Mouse (Mus musculus) neural tube, embryonic 14.5 days (tissue): Measurements from ENCODE around the gene Mnt. TPM values are rescaled to one million over a fixed set of nuclear protein-coding genes. Genes with fewer than 3 reads are reported as not detected.

Source experiments
- ATAC-seq: fragments of 200-750 bp; cut with Nextera tagmentation; 2 replicates; pipeline ENCODE4 v1.8.0; 2017; ENCODE audit warnings: low read depth, mild to moderate bottlenecking, moderate TSS enrichment, moderate library complexity
- H3K27ac ChIP-seq: fragments of 300-500 bp; sonication (generic); 2 replicates; pipeline ENCODE4 v1.5.1; 2014; ENCODE audit warnings: low read depth, mild to moderate bottlenecking, control low read depth, low read length, moderate library complexity, mixed read lengths
- H3K27me3 ChIP-seq: fragments of 300-500 bp; sonication (generic); 2 replicates; pipeline ENCODE4 v1.6.1; 2014; ENCODE audit warnings: low read length; ENCODE audit not compliant: control insufficient read depth, insufficient read depth
- H3K36me3 ChIP-seq: fragments of 300-500 bp; sonication (generic); 2 replicates; pipeline ENCODE4 v1.6.1; 2014; ENCODE audit warnings: low read length, mixed read lengths; ENCODE audit not compliant: control insufficient read depth, insufficient read depth
- H3K4me1 ChIP-seq: fragments of 300-500 bp; sonication (generic); 2 replicates; pipeline ENCODE4 v1.6.1; 2014; ENCODE audit warnings: low read length; ENCODE audit not compliant: control insufficient read depth, insufficient read depth
- H3K4me2 ChIP-seq: fragments of 300-500 bp; sonication (generic); 2 replicates; pipeline ENCODE4 v1.6.1; 2014; ENCODE audit warnings: mild to moderate bottlenecking, low read depth, low read length, control low read depth
- H3K4me3 ChIP-seq: fragments of 300-500 bp; sonication (generic); 2 replicates; pipeline ENCODE4 v1.5.1; 2014; ENCODE audit warnings: low read depth, low read length, control low read depth, mixed read lengths
- H3K9ac ChIP-seq: fragments of 300-500 bp; sonication (generic); replicated peaks from 2 replicates; pipeline ENCODE4 v1.6.1; 2014; ENCODE audit warnings: low read depth, mild to moderate bottlenecking, control low read depth, low read length, mixed read lengths
- H3K9me3 ChIP-seq: fragments of 300-500 bp; sonication (generic); 2 replicates; pipeline ENCODE4 v1.6.1; 2016; ENCODE audit warnings: low read length; ENCODE audit not compliant: control insufficient read depth
- WGBS: fragments of 180-500 bp; shearing (Covaris S2); extraction: QIAGEN DNeasy Blood & Tissue Kit; methylation state at CpG from one replicate; pipeline ENCODE4 v1.1.7; 2014; 5-methylcytosine and 5-hydroxymethylcytosine counted together
- polyA plus RNA-seq: library from polyadenylated mRNA; unstranded; fragments of >200 nt; fragmentation: Nextera tagmentation; extraction: Ambion mirVana; gene quantifications from 2 replicates; pipeline ENCODE4 v1.2.1, GENCODE M21; 2014

The Mnt gene
- polyA plus RNA-seq, 1 experiment from 2014 or later = 7.6 TPM

DNA sequence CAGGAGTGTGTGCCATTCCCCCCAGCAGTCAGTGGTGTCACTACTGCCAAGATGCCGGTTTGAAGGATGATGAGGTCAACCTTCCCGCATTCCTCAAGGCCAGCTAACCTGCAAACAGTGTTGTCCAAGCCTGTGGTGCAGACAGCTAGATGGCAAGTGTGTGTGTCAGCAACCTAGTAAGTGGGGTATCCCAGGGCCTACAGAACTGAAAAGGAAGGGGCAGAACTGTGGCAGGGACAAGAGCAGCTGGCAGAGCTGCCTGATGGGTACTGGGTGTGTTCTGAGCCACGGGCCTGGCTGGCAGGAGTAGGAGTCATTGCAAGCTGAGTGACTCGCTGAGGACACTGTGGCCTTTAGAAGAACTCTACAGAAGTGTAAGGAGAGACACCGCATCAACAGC, 31.4 kb downstream of the Mnt start:
- Histone ChIP-seq H3K36me3 (peaks cover 10% of the 10 kb centered on the region), H3K4me2 (no peak overlapping the region), H3K9ac (no peak overlapping the region), H3K27me3 (no peaks in the 10 kb centered on the region), H3K27ac (no peak overlapping the region), H3K4me1 (no peaks in the 10 kb centered on the region), H3K4me3 (no peak overlapping the region), H3K9me3 (no peaks in the 10 kb centered on the region)
- no peak for ATAC-seq
- 94% methylated on average over 5 of the region's 5 CpGs for WGBS

GRCm38 (mm10) chr11:74863471-74863870, 32.8 kb downstream of the Mnt start:
- H3K27me3 ChIP-seq = no peaks in the 10 kb centered on the region
- no peak overlapping the region for H3K4me3 ChIP-seq
- H3K9me3 ChIP-seq = no peaks in the 10 kb centered on the region
- no peaks in the 10 kb centered on the region for H3K4me1 ChIP-seq
- no peak for ATAC-seq
- H3K4me2 ChIP-seq = no peak overlapping the region
- H3K9ac ChIP-seq = no peak overlapping the region
- H3K27ac ChIP-seq = no peak overlapping the region
- 36% methylated on average over 11 of the region's 11 CpGs for WGBS
- H3K36me3 ChIP-seq = peaks cover 12% of the 10 kb centered on the region

- no peak overlapping the region for H3K27ac ChIP-seq
- H3K27me3 ChIP-seq = no peaks in the 10 kb centered on the region
- 91% methylated on average over 9 of the region's 9 CpGs for WGBS
- no peak overlapping the region for H3K4me3 ChIP-seq
- H3K36me3 ChIP-seq = peaks cover 16% of the 10 kb centered on the region
- H3K4me1 ChIP-seq = peaks cover 5% of the 10 kb centered on the region; the same call in 1 of the 2 replicates
- H3K4me2 ChIP-seq = no peak overlapping the region
- ATAC-seq = no peak
- H3K9me3 ChIP-seq = no peaks in the 10 kb centered on the region
- no peak overlapping the region for H3K9ac ChIP-seq
Observed at GRCm38 (mm10) chr11:74864421-74864820, 33.7 kb downstream of the Mnt start.

GRCm38 (mm10) chr11:74865252-74865651, 34.5 kb downstream of the Mnt start:
- H3K27me3 ChIP-seq = no peaks in the 10 kb centered on the region
- no peak for ATAC-seq
- WGBS = 83% methylated on average over 9 of the region's 9 CpGs
- H3K9ac ChIP-seq = no peak overlapping the region
- peaks cover 16% of the 10 kb centered on the region; the same call in 1 of the 2 replicates for H3K36me3 ChIP-seq
- H3K27ac ChIP-seq = no peak overlapping the region
- H3K4me1 ChIP-seq = peaks cover 11% of the 10 kb centered on the region; the same call in 1 of the 2 replicates
- no peaks in the 10 kb centered on the region for H3K9me3 ChIP-seq
- no peak overlapping the region for H3K4me2 ChIP-seq
- H3K4me3 ChIP-seq = no peak overlapping the region

- 89% methylated on average over 4 of the region's 4 CpGs for WGBS
- Histone ChIP-seq H3K27me3 (no peaks in the 10 kb centered on the region), H3K9me3 (no peaks in the 10 kb centered on the region), H3K9ac (no peak overlapping the region), H3K27ac (no peak overlapping the region), H3K36me3 (peaks cover 16% of the 10 kb centered on the region; the same call in 1 of the 2 replicates), H3K4me3 (no peak overlapping the region), H3K4me1 (peaks cover 22% of the 10 kb centered on the region), H3K4me2 (no peak overlapping the region)
- ATAC-seq = no peak
Observed at GRCm38 (mm10) chr11:74866640-74867039, 35.9 kb downstream of the Mnt start.

DNA sequence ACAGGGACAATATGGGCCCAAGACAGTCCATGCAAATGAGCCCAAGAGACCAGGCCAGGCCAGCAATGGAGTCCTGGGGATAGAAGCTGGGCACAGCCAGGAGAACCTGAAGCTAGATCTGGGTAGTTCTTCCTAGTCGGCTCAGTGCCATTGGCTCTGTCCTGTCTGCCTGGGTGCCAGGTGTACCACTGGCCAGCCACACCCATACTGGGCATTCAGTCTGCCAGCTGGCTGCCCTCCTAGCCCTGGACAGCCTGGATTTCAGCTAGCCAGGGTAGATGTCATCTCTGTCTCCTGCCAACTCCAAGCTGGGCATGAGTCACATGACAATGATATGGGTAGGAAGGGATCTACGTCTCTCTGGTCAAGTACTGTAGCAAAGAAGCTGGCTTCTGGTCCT, 36.5 kb downstream of the Mnt start:
- no peak overlapping the region for H3K9ac ChIP-seq
- peaks cover 25% of the 10 kb centered on the region for H3K4me1 ChIP-seq
- no peak for ATAC-seq
- H3K4me2 ChIP-seq = no peak overlapping the region
- H3K27me3 ChIP-seq = no peaks in the 10 kb centered on the region
- no peaks in the 10 kb centered on the region for H3K9me3 ChIP-seq
- H3K36me3 ChIP-seq = peaks cover 16% of the 10 kb centered on the region; the same call in 1 of the 2 replicates
- H3K4me3 ChIP-seq = no peak overlapping the region
- WGBS = 88% methylated on average over 2 of the region's 2 CpGs
- H3K27ac ChIP-seq = no peak overlapping the region

DNA sequence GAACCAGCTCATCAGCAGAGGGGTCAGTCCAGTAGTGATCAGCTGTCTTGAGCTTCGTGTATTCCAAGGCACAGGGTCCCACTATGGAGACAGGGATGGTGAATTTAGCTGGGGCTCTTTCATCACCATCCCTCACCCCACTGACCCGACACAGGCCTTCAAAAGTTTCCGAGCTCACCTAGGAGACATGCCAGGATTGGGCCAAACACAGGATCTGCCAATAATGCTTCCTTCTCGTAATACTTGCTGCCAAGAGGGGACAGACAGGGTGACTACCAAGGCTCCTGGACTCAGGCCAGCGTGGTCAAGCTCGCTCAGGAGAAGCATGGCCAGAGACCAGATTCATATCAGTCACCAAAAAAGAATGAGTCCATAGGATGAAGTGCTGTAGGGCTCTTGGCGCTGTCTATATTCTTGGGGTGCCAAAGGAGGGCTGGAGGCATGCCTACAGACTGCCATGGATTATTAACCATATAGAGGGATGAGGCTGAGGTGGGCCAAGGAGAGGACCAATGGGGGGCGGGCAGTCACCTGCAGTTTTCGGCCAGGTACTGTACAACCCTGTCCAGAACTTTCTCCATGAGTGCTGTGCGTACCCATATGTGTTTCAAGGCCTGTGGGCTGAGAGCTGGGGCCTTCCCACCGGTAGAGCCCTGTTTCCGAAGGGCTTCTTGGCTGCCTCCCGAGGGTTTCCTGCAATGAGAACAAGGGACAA, 37.5 kb downstream of the Mnt start:
- 88% methylated on average over 13 of the region's 13 CpGs for WGBS
- peaks cover 16% of the 10 kb centered on the region; the same call in 1 of the 2 replicates for H3K36me3 ChIP-seq
- no peaks in the 10 kb centered on the region for H3K9me3 ChIP-seq
- ATAC-seq = no peak
- H3K27me3 ChIP-seq = no peaks in the 10 kb centered on the region
- H3K9ac ChIP-seq = no peak overlapping the region
- H3K4me3 ChIP-seq = no peak overlapping the region
- no peak overlapping the region for H3K27ac ChIP-seq
- H3K4me1 ChIP-seq = peaks cover 25% of the 10 kb centered on the region
- no peak overlapping the region for H3K4me2 ChIP-seq

GRCm38 (mm10) chr11:74869603-74870002, 38.9 kb downstream of the Mnt start:
- H3K4me3 ChIP-seq = no peak overlapping the region
- H3K36me3 ChIP-seq = peaks cover 12% of the 10 kb centered on the region; the same call in 1 of the 2 replicates
- 53% methylated on average over 6 of the region's 6 CpGs for WGBS
- peak; percentile 80 for ATAC-seq
- no peak overlapping the region for H3K9ac ChIP-seq
- H3K27me3 ChIP-seq = no peaks in the 10 kb centered on the region
- peaks cover 25% of the 10 kb centered on the region for H3K4me1 ChIP-seq
- H3K4me2 ChIP-seq = no peak overlapping the region
- H3K27ac ChIP-seq = peak overlapping the region; percentile 63
- no peaks in the 10 kb centered on the region for H3K9me3 ChIP-seq

DNA sequence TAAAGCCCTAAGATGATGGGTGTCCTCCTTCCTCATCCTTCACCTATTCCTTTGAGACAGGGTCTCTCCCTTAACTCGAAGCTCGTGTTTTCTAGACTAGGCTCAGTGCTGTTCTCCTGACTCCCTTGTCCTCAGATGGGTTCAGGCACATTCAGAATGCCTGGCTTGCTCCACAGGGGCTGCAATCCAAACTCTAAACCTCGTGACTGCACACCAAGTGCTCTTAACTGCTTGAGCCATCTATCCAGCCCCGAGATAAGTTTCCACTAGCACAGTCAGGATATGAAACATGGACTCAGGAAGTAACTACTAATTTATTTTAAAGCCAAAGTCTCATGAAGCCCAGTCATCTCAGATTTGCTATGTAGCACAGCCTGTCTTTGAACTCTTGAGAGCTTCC, 39.8 kb downstream of the Mnt start:
- Histone ChIP-seq H3K9ac (no peak overlapping the region), H3K36me3 (peaks cover 12% of the 10 kb centered on the region; the same call in 1 of the 2 replicates), H3K27ac (peak overlapping the region; percentile 62; the same call in 1 of the 2 replicates), H3K4me3 (no peak overlapping the region), H3K9me3 (no peaks in the 10 kb centered on the region), H3K4me1 (peaks cover 27% of the 10 kb centered on the region), H3K4me2 (no peak overlapping the region), H3K27me3 (no peaks in the 10 kb centered on the region)
- no peak for ATAC-seq
- 70% methylated on average over 4 of the region's 4 CpGs for WGBS
